Mouse (Mus musculus) embryonic fibroblast, embryonic 13.5 days (primary cell): ENCODE data around the gene Msi2. TPM values are rescaled to one million over a fixed set of nuclear protein-coding genes. Genes with fewer than 3 reads are reported as not detected.

Experiments
- H3K27ac ChIP-seq: 2 replicates; pipeline ENCODE4 v1.5.1; 2012; ENCODE audit warnings: low read length, control low read depth, inconsistent platforms; ENCODE audit not compliant: insufficient read depth
- H3K4me1 ChIP-seq: 2 replicates; pipeline ENCODE4 v1.6.1; 2011; ENCODE audit warnings: low read length; ENCODE audit not compliant: control insufficient read depth, insufficient read depth
- H3K4me3 ChIP-seq: 2 replicates; pipeline ENCODE4 v1.5.1; 2011; ENCODE audit warnings: mild to moderate bottlenecking, control low read depth, low read length; ENCODE audit not compliant: insufficient read depth
- CTCF ChIP-seq: IDR thresholded peaks from 2 replicates; pipeline ENCODE4 v1.5.1; 2011; ENCODE audit warnings: mild to moderate bottlenecking, control low read depth, low read length, moderate library complexity, borderline replicate concordance; ENCODE audit not compliant: insufficient read depth
- POLR2A ChIP-seq: IDR thresholded peaks from 2 replicates; pipeline ENCODE4 v1.6.1; 2011; ENCODE audit warnings: low read depth, mild to moderate bottlenecking, control low read depth, low read length, moderate library complexity
- polyA plus RNA-seq: library from polyadenylated mRNA; stranded (reverse); fragments of >200 nt; gene quantifications from 2 replicates; pipeline ENCODE4 v1.2.4, GENCODE M21; 2011; ENCODE audit warnings: low read depth; ENCODE audit not compliant: missing spikeins, insufficient read length

Msi2 gene
- polyA plus RNA-seq, 1 experiment, result 44.9 TPM

- Histone ChIP-seq H3K4me3 (no peak overlapping the region), H3K4me1 (no peaks in the 10 kb centered on the region), H3K27ac (no peak overlapping the region)
- TF ChIP-seq CTCF, result no peak
- no peak for TF ChIP-seq POLR2A
These were observed 233.2 kb downstream of the Msi2 start for GRCm38 (mm10) chr11:88485088-88485487.

- H3K4me3 ChIP-seq, result no peak overlapping the region
- no peak overlapping the region for H3K27ac ChIP-seq
- H3K4me1 ChIP-seq, result no peaks in the 10 kb centered on the region
- TF ChIP-seq POLR2A, result no peak
- no peak for TF ChIP-seq CTCF
These were observed 234.3 kb downstream of the Msi2 start for GRCm38 (mm10) chr11:88484047-88484446.

- TF ChIP-seq POLR2A (no peak), CTCF (no peak)
- Histone ChIP-seq H3K4me1 (no peaks in the 10 kb centered on the region), H3K27ac (no peak overlapping the region), H3K4me3 (no peak overlapping the region)
These were observed 235.7 kb downstream of the Msi2 start for GRCm38 (mm10) chr11:88482636-88483035.

- Histone ChIP-seq H3K27ac (no peak overlapping the region), H3K4me3 (no peak overlapping the region), H3K4me1 (no peaks in the 10 kb centered on the region)
- TF ChIP-seq POLR2A (no peak), CTCF (no peak)
These were observed 236.1 kb downstream of the Msi2 start for GRCm38 (mm10) chr11:88482236-88482635.

- TF ChIP-seq CTCF (no peak), POLR2A (no peak)
- H3K4me3 ChIP-seq, result no peak overlapping the region
- no peak overlapping the region for H3K27ac ChIP-seq
- no peaks in the 10 kb centered on the region for H3K4me1 ChIP-seq
These were observed 236.6 kb downstream of the Msi2 start for GRCm38 (mm10) chr11:88481602-88482161.

- Histone ChIP-seq H3K27ac (no peak overlapping the region), H3K4me1 (no peaks in the 10 kb centered on the region), H3K4me3 (no peak overlapping the region)
- TF ChIP-seq CTCF, result no peak
- no peak for TF ChIP-seq POLR2A
These were observed 237.2 kb downstream of the Msi2 start for GRCm38 (mm10) chr11:88481092-88481601.

- Histone ChIP-seq H3K27ac (no peak overlapping the region), H3K4me3 (no peak overlapping the region), H3K4me1 (no peaks in the 10 kb centered on the region)
- no peak for TF ChIP-seq POLR2A
- no peak for TF ChIP-seq CTCF
These were observed 238.8 kb downstream of the Msi2 start for GRCm38 (mm10) chr11:88479498-88479897.

GRCm38 (mm10) chr11:88474889-88475440, 243.3 kb downstream of the Msi2 start:
- TF ChIP-seq CTCF, result no peak
- Histone ChIP-seq H3K4me1 (no peaks in the 10 kb centered on the region), H3K27ac (no peak overlapping the region), H3K4me3 (no peak overlapping the region)

- H3K4me3 ChIP-seq, result no peak overlapping the region
- no peak overlapping the region for H3K27ac ChIP-seq
- H3K4me1 ChIP-seq, result peaks cover 5% of the 10 kb centered on the region
- TF ChIP-seq POLR2A (no peak), CTCF (no peak)
These were observed 245.6 kb downstream of the Msi2 start for GRCm38 (mm10) chr11:88472731-88473130.

GRCm38 (mm10) chr11:88471981-88472647, 246.2 kb downstream of the Msi2 start:
- no peak for TF ChIP-seq CTCF
- no peak for TF ChIP-seq POLR2A
- Histone ChIP-seq H3K4me3 (no peak overlapping the region), H3K4me1 (peaks cover 11% of the 10 kb centered on the region), H3K27ac (no peak overlapping the region)
